Mouse (Mus musculus): Measurements from ENCODE around the gene Bves.
"Not testable (repeated sequence)": the region's sequence is repeated elsewhere in the genome, so short reads cannot be mapped to it uniquely, and the experiment has no call there.

The Bves gene

GRCm38 (mm10) chr10:45348143-45348542 is 12.6 kb downstream of the Bves start:
- not testable (repeated sequence) for ATAC-seq (ENCODE audit: low TSS enrichment)

- ATAC-seq (ENCODE audit: low TSS enrichment): no peak
These were observed 20.5 kb downstream of the Bves start for GRCm38 (mm10) chr10:45356091-45356490.

DNA sequence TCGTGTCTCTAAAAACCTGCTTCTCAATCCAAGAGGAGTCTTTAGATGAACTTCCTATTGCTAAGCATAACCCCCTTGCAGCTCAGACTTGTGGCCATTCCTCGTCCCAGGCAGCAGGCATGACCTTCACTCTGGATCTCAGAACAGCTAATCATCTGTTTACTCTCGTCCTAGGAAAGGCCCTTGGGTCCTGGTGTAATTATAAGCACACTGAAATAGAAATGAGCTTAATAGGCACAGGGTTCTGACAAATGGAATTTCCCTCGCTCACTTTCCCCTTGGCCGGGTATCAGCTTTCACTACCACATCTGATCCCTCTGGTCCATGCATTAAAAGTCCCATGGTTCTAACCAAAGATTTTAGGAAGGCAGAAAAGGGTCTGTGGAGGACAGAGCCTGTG is 27.8 kb downstream of the Bves start:
- ATAC-seq (ENCODE audit: low TSS enrichment): no peak

- no peak for ATAC-seq (ENCODE audit: low TSS enrichment)
These were observed 31.6 kb downstream of the Bves start for GRCm38 (mm10) chr10:45366987-45367705.

- ATAC-seq (ENCODE audit: low TSS enrichment): no peak
These were observed 34.1 kb downstream of the Bves start for GRCm38 (mm10) chr10:45369639-45370038.

DNA sequence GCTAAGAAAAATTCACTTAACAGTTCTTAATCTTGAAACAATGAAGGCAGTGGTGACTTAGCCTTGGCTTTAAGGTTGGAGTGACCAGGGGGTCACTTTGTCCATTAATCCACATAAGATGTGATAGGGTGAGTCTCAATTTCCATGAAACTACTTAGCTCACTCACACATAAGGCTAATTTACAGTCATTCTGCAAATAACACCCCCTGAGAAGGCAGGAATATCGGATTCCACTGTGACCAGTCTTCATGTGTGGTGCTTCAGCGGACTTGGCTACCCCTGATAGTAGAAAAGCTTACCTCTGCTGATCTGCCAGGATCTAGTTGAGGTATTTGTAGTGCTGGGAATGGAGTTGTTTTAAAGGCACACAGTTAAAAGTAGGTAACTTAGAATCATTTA is 35.0 kb downstream of the Bves start:
- no peak for ATAC-seq (ENCODE audit: low TSS enrichment)

DNA sequence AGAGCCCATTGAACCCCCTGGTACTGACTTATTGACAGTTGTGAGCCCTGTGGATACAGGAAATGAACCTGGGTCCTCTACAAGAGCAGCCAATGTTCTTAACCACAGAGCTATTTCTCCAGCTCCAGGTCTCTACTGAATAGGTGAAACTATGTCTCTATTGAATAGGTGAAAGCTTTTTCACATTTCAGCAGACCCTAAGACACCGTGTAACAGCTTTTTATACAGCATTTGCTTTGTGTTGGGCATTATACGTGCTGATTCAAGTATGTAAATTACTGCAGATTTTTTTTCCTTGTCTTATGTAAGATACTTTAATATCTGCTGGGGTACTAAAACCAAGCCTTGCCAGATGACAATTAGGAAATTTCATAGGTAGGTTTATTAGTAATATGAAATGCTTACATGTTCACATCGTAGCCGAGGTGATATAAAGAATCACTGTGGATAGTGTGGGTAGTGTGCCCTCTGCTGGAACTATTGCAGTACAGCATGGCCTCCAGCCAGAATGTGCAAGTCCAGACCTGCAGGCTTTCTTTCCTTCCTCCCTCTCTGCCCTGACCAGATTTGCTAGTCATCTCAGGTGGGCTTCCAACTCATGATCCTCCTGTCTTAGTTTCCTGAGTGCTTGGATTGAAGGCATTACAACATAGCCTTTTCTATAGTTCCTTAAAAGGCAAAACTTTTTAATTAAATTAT is 37.6 kb downstream of the Bves start:
- ATAC-seq (ENCODE audit: low TSS enrichment): peak; percentile 96

- ATAC-seq (ENCODE audit: low TSS enrichment): no peak
These were observed 42.7 kb downstream of the Bves start for GRCm38 (mm10) chr10:45378269-45378668.

DNA sequence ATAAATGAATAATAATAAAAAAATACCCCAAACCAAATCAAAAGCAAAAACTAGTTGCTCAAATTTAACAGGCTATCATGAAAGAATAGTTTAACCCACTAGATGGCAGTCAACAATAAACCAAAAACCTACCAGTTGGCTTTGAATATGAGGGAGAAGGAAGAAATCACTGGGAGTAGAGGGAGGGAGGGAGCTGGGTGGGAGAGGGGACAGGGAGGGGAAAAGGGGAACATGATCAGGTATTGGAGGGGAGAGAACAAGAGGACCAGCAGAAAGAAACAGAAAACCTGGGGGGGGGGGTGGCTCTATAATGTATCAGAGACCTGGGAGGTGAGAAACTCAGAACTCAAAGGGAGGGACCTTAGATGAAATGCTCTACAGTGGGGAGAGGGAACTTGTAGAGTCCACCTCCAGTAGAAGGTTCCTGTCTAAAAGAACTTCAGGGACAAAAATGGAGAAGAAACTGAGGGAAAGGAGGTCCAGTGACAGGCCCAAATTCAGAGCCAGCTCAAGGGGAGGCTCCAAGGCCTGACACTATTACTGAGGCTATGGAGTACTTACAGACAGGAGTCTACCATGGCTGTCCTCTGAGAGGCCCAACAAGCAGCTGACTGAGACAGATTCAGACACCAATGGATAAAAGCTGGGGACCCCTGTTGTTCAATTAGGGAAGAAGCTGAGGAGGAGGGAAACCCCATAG is 46.5 kb downstream of the Bves start:
- peak; percentile 74; the same call in 1 of the 2 replicates for ATAC-seq (ENCODE audit: low TSS enrichment)

DNA sequence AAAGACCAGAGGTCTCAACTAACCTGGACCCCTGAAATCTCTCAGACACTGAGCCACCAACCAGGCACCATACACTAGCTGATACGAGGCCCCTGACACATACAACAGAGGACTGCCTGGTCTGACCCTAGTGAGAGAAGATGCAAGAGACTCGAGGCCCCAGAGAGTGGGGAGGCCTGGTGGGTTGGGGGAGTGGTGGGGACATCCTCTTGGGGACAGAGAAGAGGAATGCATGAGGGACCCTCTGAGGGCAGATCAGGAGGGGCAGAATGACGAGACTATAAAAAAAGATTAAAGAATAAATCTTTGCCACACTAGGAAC is 47.0 kb downstream of the Bves start:
- no peak for ATAC-seq (ENCODE audit: low TSS enrichment)

GRCm38 (mm10) chr10:45398211-45398610 is 62.6 kb downstream of the Bves start:
- ATAC-seq (ENCODE audit: low TSS enrichment): no peak

GRCm38 (mm10) chr10:45399702-45400243 is 64.2 kb downstream of the Bves start:
- no peak for ATAC-seq (ENCODE audit: low TSS enrichment)

GRCm38 (mm10) chr10:45410624-45411341 is 75.2 kb downstream of the Bves start:
- ATAC-seq (ENCODE audit: low TSS enrichment): no peak

GRCm38 (mm10) chr10:45411741-45412140 is 76.2 kb downstream of the Bves start:
- no peak for ATAC-seq (ENCODE audit: low TSS enrichment)

DNA sequence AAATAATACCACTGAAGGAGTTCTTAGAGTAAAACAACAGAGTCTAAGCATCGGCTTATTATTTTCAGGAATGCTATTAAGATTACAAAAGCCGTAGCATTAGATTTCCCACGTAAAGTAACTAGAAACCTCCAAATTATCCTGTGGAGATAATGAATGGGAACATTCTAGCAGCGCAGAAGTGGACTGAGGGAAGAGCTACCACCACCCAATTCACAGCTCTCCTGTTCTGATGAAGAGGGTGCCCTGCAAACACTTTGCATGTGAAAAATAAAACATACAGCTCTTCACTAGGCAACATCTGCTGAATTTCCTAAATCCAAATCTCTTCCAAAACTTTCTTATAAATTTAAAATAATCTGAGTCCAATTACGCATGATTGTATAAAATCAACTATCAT is 76.6 kb downstream of the Bves start:
- no peak for ATAC-seq (ENCODE audit: low TSS enrichment)
